Mouse (Mus musculus): ENCODE data around the gene Bsn. TPM values are rescaled to one million over a fixed set of nuclear protein-coding genes. Genes with fewer than 3 reads are reported as not detected.
A peak's percentile ranks its signal among the peaks of the same experiment; 100 is the strongest.

The Bsn gene
- polyA plus RNA-seq, 1 experiment from 2014 or later, result 2.7 TPM

- Histone ChIP-seq H3K36me3 (ENCODE audit: control insufficient read depth, insufficient read depth, low read length) (peaks cover 23% of the 10 kb centered on the region; the same call in 1 of the 2 replicates), H3K9ac (replicated peaks; ENCODE audit: low read depth, low read length) (no peak overlapping the region; the same call in 1 of the 2 replicates), H3K27me3 (ENCODE audit: control insufficient read depth, insufficient read depth, low read length) (peaks cover 15% of the 10 kb centered on the region; the same call in 1 of the 2 replicates), H3K4me1 (ENCODE audit: control insufficient read depth, insufficient read depth, low read length) (peaks cover 17% of the 10 kb centered on the region), H3K4me2 (replicated peaks; ENCODE audit: low read depth, low read length) (peak overlapping the region; percentile 29), H3K27ac (ENCODE audit: low read length) (no peak overlapping the region), H3K9me3 (ENCODE audit: control insufficient read depth, low read depth, low read length) (no peaks in the 10 kb centered on the region), H3K4me3 (ENCODE audit: low read depth, low read length) (peak overlapping the region; percentile 6; the same call in 1 of the 2 replicates)
- no peak for ATAC-seq (ENCODE audit: insufficient number of reproducible peaks, insufficient read depth, low FRiP score, low read depth)
- 4% methylated on average over 19 of the region's 19 CpGs for WGBS
Measured at GRCm38 (mm10) chr9:108082549-108082948, 107.6 kb downstream of the Bsn start.

GRCm38 (mm10) chr9:108080168-108080567 is 110.0 kb downstream of the Bsn start, which contains the start of gene Mst1:
TSS of gene Mst1 (plus strand) at chr9:108080436.
- H3K27me3 ChIP-seq (ENCODE audit: control insufficient read depth, insufficient read depth, low read length), result peaks cover 15% of the 10 kb centered on the region; the same call in 1 of the 2 replicates
- WGBS, result 64% methylated on average over 5 of the region's 5 CpGs

DNA sequence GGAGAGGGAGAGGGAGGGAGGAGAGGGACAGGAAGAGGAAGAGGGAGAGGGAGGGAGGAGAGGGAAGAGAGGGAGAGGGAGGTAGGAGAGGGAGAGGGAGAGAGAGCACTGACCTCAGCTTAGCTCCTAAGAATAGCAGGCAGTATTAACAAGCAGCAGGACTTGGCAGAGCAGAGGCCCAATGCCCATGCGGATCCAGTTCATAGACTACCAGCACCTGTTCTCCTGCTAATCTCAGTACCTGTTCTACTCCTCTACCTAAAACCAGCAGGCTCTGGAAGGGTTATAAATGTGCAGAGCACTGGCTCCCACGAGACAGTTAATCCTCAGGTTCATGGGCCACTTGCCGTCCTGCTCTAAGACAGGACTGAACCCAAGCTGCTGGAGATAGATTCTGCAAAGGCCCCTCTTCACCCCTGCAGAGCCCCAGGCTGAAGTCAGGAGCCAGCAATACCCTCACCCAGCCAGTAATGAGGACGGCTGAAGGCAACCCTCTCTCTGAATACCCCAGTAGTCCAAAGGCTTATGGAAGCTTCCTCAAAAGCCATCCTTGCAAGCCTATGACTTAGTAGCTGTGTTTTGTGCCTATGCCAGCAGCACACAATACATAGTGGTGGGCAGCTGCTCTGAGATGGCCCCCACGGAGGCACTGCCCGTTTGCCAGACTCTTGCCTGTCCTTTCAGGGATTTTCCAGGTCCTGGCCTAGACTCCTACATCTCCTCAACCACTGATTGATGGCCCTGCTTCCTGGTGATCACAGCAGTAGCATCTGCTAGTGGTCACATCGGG is 116.8 kb downstream of the Bsn start:
- Histone ChIP-seq H3K36me3 (ENCODE audit: control insufficient read depth, insufficient read depth, low read length) (peaks cover 13% of the 10 kb centered on the region; the same call in 1 of the 2 replicates), H3K4me3 (ENCODE audit: low read depth, low read length) (no peak overlapping the region), H3K9me3 (ENCODE audit: control insufficient read depth, low read depth, low read length) (no peaks in the 10 kb centered on the region), H3K4me2 (replicated peaks; ENCODE audit: low read depth, low read length) (no peak overlapping the region), H3K27me3 (ENCODE audit: control insufficient read depth, insufficient read depth, low read length) (no peaks in the 10 kb centered on the region), H3K4me1 (ENCODE audit: control insufficient read depth, insufficient read depth, low read length) (peaks cover 5% of the 10 kb centered on the region), H3K27ac (ENCODE audit: low read length) (no peak overlapping the region), H3K9ac (replicated peaks; ENCODE audit: low read depth, low read length) (no peak overlapping the region)
- ATAC-seq (ENCODE audit: insufficient number of reproducible peaks, insufficient read depth, low FRiP score, low read depth), result no peak
- 50% methylated on average over 7 of the region's 7 CpGs for WGBS

More at GRCm38 (mm10) chr9:108080168-108080567, 110.0 kb downstream of the Bsn start, which contains the start of gene Mst1:
- Histone ChIP-seq H3K4me1 (ENCODE audit: control insufficient read depth, insufficient read depth, low read length) (peaks cover 17% of the 10 kb centered on the region), H3K27ac (ENCODE audit: low read length) (peak within 1 kb of the TSS; percentile 44; the same call in 1 of the 2 replicates), H3K4me2 (replicated peaks; ENCODE audit: low read depth, low read length) (peak within 1 kb of the TSS; percentile 88), H3K9ac (replicated peaks; ENCODE audit: low read depth, low read length) (peak within 1 kb of the TSS; percentile 88), H3K9me3 (ENCODE audit: control insufficient read depth, low read depth, low read length) (no peaks in the 10 kb centered on the region), H3K36me3 (ENCODE audit: control insufficient read depth, insufficient read depth, low read length) (peaks cover 6% of the 10 kb centered on the region; the same call in 1 of the 2 replicates), H3K4me3 (ENCODE audit: low read depth, low read length) (peak within 1 kb of the TSS; percentile 73)
- peak; percentile 65; the same call in 1 of the 2 replicates for ATAC-seq (ENCODE audit: insufficient number of reproducible peaks, insufficient read depth, low FRiP score, low read depth)

GRCm38 (mm10) chr9:108072481-108072924 is 117.7 kb downstream of the Bsn start:
- Histone ChIP-seq H3K27me3 (ENCODE audit: control insufficient read depth, insufficient read depth, low read length) (no peaks in the 10 kb centered on the region), H3K4me2 (replicated peaks; ENCODE audit: low read depth, low read length) (no peak overlapping the region), H3K36me3 (ENCODE audit: control insufficient read depth, insufficient read depth, low read length) (peaks cover 13% of the 10 kb centered on the region; the same call in 1 of the 2 replicates), H3K27ac (ENCODE audit: low read length) (no peak overlapping the region; the same call in 1 of the 2 replicates), H3K9me3 (ENCODE audit: control insufficient read depth, low read depth, low read length) (no peaks in the 10 kb centered on the region), H3K4me1 (ENCODE audit: control insufficient read depth, insufficient read depth, low read length) (0 out of 2 replicates have a peak, but pooled peaks cover 4% of the 10 kb centered on the region), H3K4me3 (ENCODE audit: low read depth, low read length) (no peak overlapping the region), H3K9ac (replicated peaks; ENCODE audit: low read depth, low read length) (no peak overlapping the region)
- WGBS, result 59% methylated on average over 9 of the region's 9 CpGs
- no peak for ATAC-seq (ENCODE audit: insufficient number of reproducible peaks, insufficient read depth, low FRiP score, low read depth)

- ATAC-seq (ENCODE audit: insufficient number of reproducible peaks, insufficient read depth, low FRiP score, low read depth), result no peak
- Histone ChIP-seq H3K4me3 (ENCODE audit: low read depth, low read length) (no peak overlapping the region), H3K36me3 (ENCODE audit: control insufficient read depth, insufficient read depth, low read length) (peaks cover 10% of the 10 kb centered on the region; the same call in 1 of the 2 replicates), H3K27ac (ENCODE audit: low read length) (no peak overlapping the region; the same call in 1 of the 2 replicates), H3K4me1 (ENCODE audit: control insufficient read depth, insufficient read depth, low read length) (0 out of 2 replicates have a peak, but pooled peaks cover 4% of the 10 kb centered on the region), H3K9ac (replicated peaks; ENCODE audit: low read depth, low read length) (no peak overlapping the region), H3K27me3 (ENCODE audit: control insufficient read depth, insufficient read depth, low read length) (no peaks in the 10 kb centered on the region), H3K9me3 (ENCODE audit: control insufficient read depth, low read depth, low read length) (no peaks in the 10 kb centered on the region), H3K4me2 (replicated peaks; ENCODE audit: low read depth, low read length) (no peak overlapping the region)
- 87% methylated on average over 4 of the region's 4 CpGs for WGBS
Measured at GRCm38 (mm10) chr9:108071801-108072200, 118.4 kb downstream of the Bsn start.

GRCm38 (mm10) chr9:108069529-108069928 is 120.7 kb downstream of the Bsn start:
- Histone ChIP-seq H3K4me2 (replicated peaks; ENCODE audit: low read depth, low read length) (no peak overlapping the region), H3K27ac (ENCODE audit: low read length) (no peak overlapping the region), H3K4me3 (ENCODE audit: low read depth, low read length) (no peak overlapping the region), H3K9ac (replicated peaks; ENCODE audit: low read depth, low read length) (no peak overlapping the region), H3K36me3 (ENCODE audit: control insufficient read depth, insufficient read depth, low read length) (peaks cover 10% of the 10 kb centered on the region; the same call in 1 of the 2 replicates), H3K27me3 (ENCODE audit: control insufficient read depth, insufficient read depth, low read length) (no peaks in the 10 kb centered on the region), H3K4me1 (ENCODE audit: control insufficient read depth, insufficient read depth, low read length) (0 out of 2 replicates have a peak, but pooled peaks cover 4% of the 10 kb centered on the region), H3K9me3 (ENCODE audit: control insufficient read depth, low read depth, low read length) (no peaks in the 10 kb centered on the region)
- no peak for ATAC-seq (ENCODE audit: insufficient number of reproducible peaks, insufficient read depth, low FRiP score, low read depth)
- WGBS, result 87% methylated on average over 7 of the region's 7 CpGs

GRCm38 (mm10) chr9:108069007-108069406 is 121.2 kb downstream of the Bsn start:
- no peaks in the 10 kb centered on the region for H3K27me3 ChIP-seq (ENCODE audit: control insufficient read depth, insufficient read depth, low read length)
- 93% methylated on average over 9 of the region's 9 CpGs for whole genome bisulfite sequencing

DNA sequence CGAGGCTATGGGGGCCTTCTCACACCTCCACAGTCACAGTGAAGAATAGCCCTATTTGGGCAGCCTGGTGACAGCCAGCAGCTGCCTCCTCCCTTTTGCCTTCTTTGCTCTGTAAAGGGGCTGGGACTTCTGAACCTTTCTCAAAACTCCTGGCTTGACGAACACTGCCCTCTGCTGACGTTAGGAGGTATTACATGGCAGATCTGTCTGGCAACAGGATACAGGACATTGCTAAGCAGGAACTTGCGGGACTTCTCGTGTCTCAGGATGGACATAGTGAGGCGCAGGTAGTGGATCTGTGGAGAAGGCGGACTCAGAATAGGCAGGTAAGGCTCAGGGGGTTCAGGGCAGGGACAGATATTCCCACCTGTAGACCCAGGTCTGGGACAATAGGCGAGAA is 122.3 kb downstream of the Bsn start:
- no peak overlapping the region for H3K4me2 ChIP-seq (replicated peaks; ENCODE audit: low read depth, low read length)
- no peak overlapping the region for H3K27ac ChIP-seq (ENCODE audit: low read length)
- ATAC-seq (ENCODE audit: insufficient number of reproducible peaks, insufficient read depth, low FRiP score, low read depth), result peak; percentile 12; the same call in 1 of the 2 replicates
- 19% methylated on average over 8 of the region's 8 CpGs for WGBS
- no peak overlapping the region for H3K9ac ChIP-seq (replicated peaks; ENCODE audit: low read depth, low read length)
- H3K36me3 ChIP-seq (ENCODE audit: control insufficient read depth, insufficient read depth, low read length), result peaks cover 20% of the 10 kb centered on the region
- no peaks in the 10 kb centered on the region for H3K9me3 ChIP-seq (ENCODE audit: control insufficient read depth, low read depth, low read length)
- no peaks in the 10 kb centered on the region for H3K27me3 ChIP-seq (ENCODE audit: control insufficient read depth, insufficient read depth, low read length)
- H3K4me3 ChIP-seq (ENCODE audit: low read depth, low read length), result no peak overlapping the region
- H3K4me1 ChIP-seq (ENCODE audit: control insufficient read depth, insufficient read depth, low read length), result 0 out of 2 replicates have a peak, but pooled peaks cover 4% of the 10 kb centered on the region

More at GRCm38 (mm10) chr9:108069007-108069406, 121.2 kb downstream of the Bsn start:
- 0 out of 2 replicates have a peak, but pooled peaks cover 4% of the 10 kb centered on the region for H3K4me1 ChIP-seq (ENCODE audit: control insufficient read depth, insufficient read depth, low read length)
- no peak overlapping the region for H3K4me2 ChIP-seq (replicated peaks; ENCODE audit: low read depth, low read length)
- H3K27ac ChIP-seq (ENCODE audit: low read length), result no peak overlapping the region
- no peaks in the 10 kb centered on the region for H3K9me3 ChIP-seq (ENCODE audit: control insufficient read depth, low read depth, low read length)
- no peak for ATAC-seq (ENCODE audit: insufficient number of reproducible peaks, insufficient read depth, low FRiP score, low read depth)
- H3K4me3 ChIP-seq (ENCODE audit: low read depth, low read length), result no peak overlapping the region
- H3K36me3 ChIP-seq (ENCODE audit: control insufficient read depth, insufficient read depth, low read length), result peaks cover 10% of the 10 kb centered on the region; the same call in 1 of the 2 replicates
- no peak overlapping the region for H3K9ac ChIP-seq (replicated peaks; ENCODE audit: low read depth, low read length)
